Mouse (Mus musculus) small intestine, adult 2 months (tissue): ENCODE measurements around the gene Tex46.

Source experiments
- CTCF ChIP-seq: fragments of 200-500 bp; IDR thresholded peaks from 2 replicates; pipeline ENCODE4 v1.5.1; 2012; ENCODE audit warnings: low read depth, mild to moderate bottlenecking, control low read depth, inconsistent platforms, low read length, moderate library complexity, mixed read lengths; ENCODE audit not compliant: insufficient replicate concordance, insufficient read length; ENCODE audit errors: extremely low read depth
- POLR2A ChIP-seq: fragments of 200-500 bp; IDR thresholded peaks from 2 replicates; pipeline ENCODE4 v1.6.1; 2012; ENCODE audit warnings: low read depth, mild to moderate bottlenecking, control low read depth, inconsistent platforms, low read length, moderate library complexity

GRCm38 (mm10) chr4:136588003-136588402, 22.2 kb upstream of the Tex46 start:
- TF ChIP-seq CTCF (no peak), POLR2A (no peak)
